9 mouse cellular contexts compared by ENCODE assay signal in the genomic region with DNA sequence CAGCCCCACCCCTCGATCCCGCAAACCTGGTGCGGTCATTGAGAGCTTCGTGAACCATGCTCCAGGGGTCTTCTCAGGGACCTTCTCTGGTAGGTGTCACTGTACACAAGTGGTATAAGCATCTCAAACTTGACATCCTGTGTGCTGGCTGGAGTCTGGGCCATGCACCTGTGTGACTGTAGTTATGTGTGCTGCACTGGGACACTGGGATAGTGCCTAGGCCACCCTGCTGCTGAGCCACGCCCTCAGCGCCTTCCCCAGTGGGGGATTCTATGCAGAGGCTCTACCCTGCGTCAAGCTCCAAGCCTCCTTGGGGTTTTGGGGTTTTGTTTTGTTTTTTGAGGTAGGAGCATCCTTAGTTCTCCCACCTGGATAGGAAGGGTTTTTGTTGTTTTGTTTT. TPM values are rescaled to one million over a fixed set of nuclear protein-coding genes. Genes with fewer than 3 reads are reported as not detected.
A peak's percentile ranks its signal among the peaks of the same experiment; 100 is the strongest.
DNase-seq lines count a peak whose midpoint lies in the region; ATAC-seq lines count a peak whose summit lies in the region.
"Had no signal": no experiment of that assay in that cellular context is flagged by ENCODE, and none has a peak within 500 bp of the region (broad histone marks: within the 10 kb centered on the region; RNA-seq: fewer than 3 reads in every experiment).

No protein-coding gene starts in this region.

- H3K4me1 ChIP-seq in heart, embryonic 13.5 days, result peaks cover 79% of the 10 kb centered on the region
- peaks cover 88% of the 10 kb centered on the region for H3K4me1 ChIP-seq in hindbrain, embryonic 10.5 days (replicated peaks)
- H3K4me1 ChIP-seq in midbrain, embryonic 10.5 days, result peaks cover 82% of the 10 kb centered on the region

- 83% methylated on average over 7 of the region's 7 CpGs for WGBS in heart, embryonic 13.5 days
- WGBS in hindbrain, embryonic 10.5 days, result 84% methylated on average over 7 of the region's 7 CpGs
- 93% methylated on average over 7 of the region's 7 CpGs for WGBS in midbrain, embryonic 10.5 days

- DNase-seq in heart, postnatal 14 days, result no peak
- DNase-seq in 3134 (ENCODE audit: extremely low read depth, insufficient read length, low spot score), result peak; percentile 12
- no peak for DNase-seq in hindbrain, embryonic 10.5 days (ENCODE audit: low spot score)
- no peak for DNase-seq in midbrain, embryonic 10.5 days (ENCODE audit: low spot score)
- DNase-seq in left cerebral cortex, postnatal 10 days (ENCODE audit: extremely low spot score in 1 of 2, low spot score in 2 of 2), result no peak
- DNase-seq in ovary, postnatal 36 days (ENCODE audit: low spot score), result no peak
- DNase-seq in T-cell, adult 2 months (ENCODE audit: low spot score), result no peak
- DNase-seq: lung, postnatal 4 days had no signal

- peak overlapping the region; percentile 28; the same call in 1 of the 2 replicates for H3K9ac ChIP-seq in heart, embryonic 13.5 days

- no peaks in the 10 kb centered on the region for H3K27me3 ChIP-seq in heart, embryonic 13.5 days (replicated peaks)
- no peaks in the 10 kb centered on the region for H3K27me3 ChIP-seq in hindbrain, embryonic 10.5 days (ENCODE audit: insufficient read depth, poor library complexity, severe bottlenecking)
- H3K27me3 ChIP-seq in midbrain, embryonic 10.5 days (ENCODE audit: low read depth, poor library complexity, severe bottlenecking), result no peaks in the 10 kb centered on the region

- H3K9me3 ChIP-seq in heart, embryonic 13.5 days, result no peaks in the 10 kb centered on the region
- H3K9me3 ChIP-seq in hindbrain, embryonic 10.5 days, result no peaks in the 10 kb centered on the region
- H3K9me3 ChIP-seq in midbrain, embryonic 10.5 days (replicated peaks), result no peaks in the 10 kb centered on the region

- ATAC-seq in heart, embryonic 13.5 days (ENCODE audit: extremely low read depth, insufficient number of reproducible peaks, low FRiP score, low TSS enrichment), result no peak

- intact Hi-C loops in heart, postnatal 14 days (cut with DNase I), result no loop called here
- intact Hi-C loops in left cerebral cortex, postnatal 10 days (cut with DNase I), result no loop called here

- H3K4me2 ChIP-seq in heart, embryonic 13.5 days, result no peak overlapping the region

- H3K27ac ChIP-seq in heart, embryonic 13.5 days (replicated peaks), result 0 out of 2 replicates have a peak overlapping the region, but pooled peaks have one; percentile 98
- 0 out of 2 replicates have a peak overlapping the region, but pooled peaks have one; percentile 100 for H3K27ac ChIP-seq in hindbrain, embryonic 10.5 days
- peak overlapping the region; percentile 100; the same call in 1 of the 2 replicates for H3K27ac ChIP-seq in midbrain, embryonic 10.5 days (replicated peaks)

- peaks cover 80% of the 10 kb centered on the region for H3K36me3 ChIP-seq in heart, embryonic 13.5 days
- peaks cover 90% of the 10 kb centered on the region for H3K36me3 ChIP-seq in hindbrain, embryonic 10.5 days
- peaks cover 81% of the 10 kb centered on the region for H3K36me3 ChIP-seq in midbrain, embryonic 10.5 days

- peak overlapping the region; percentile 1; the same call in 1 of the 2 replicates for H3K4me3 ChIP-seq in heart, embryonic 13.5 days
- H3K4me3 ChIP-seq in hindbrain, embryonic 10.5 days, result peak overlapping the region; percentile 99
- H3K4me3 ChIP-seq in midbrain, embryonic 10.5 days, result peak overlapping the region; percentile 99

RNA-seq across cellular contexts. Expression of a gene that starts 6.3 kb away (rescaled TPM):
- polyA plus RNA-seq in heart, embryonic 13.5 days (2015; fragmentation: Nextera tagmentation; extraction: Ambion mirVana), result 15.6 and 15.7 TPM in 2 replicates
- 100 to 1,000 TPM; 158 to 178 TPM for total RNA-seq in heart, postnatal 14 days (2021)
- 22.3 and 24.6 TPM in 2 replicates for polyA plus RNA-seq in hindbrain, embryonic 10.5 days (2016; fragmentation: Nextera tagmentation; extraction: Ambion mirVana)
- polyA plus RNA-seq in midbrain, embryonic 10.5 days (2016; fragmentation: Nextera tagmentation; extraction: Ambion mirVana), result 17.8 and 19.7 TPM in 2 replicates
- total RNA-seq in left cerebral cortex, postnatal 10 days (2021), result 100 to 1,000 TPM in 1 of 2 experiments, 10 to 100 TPM in 1; 92.6 to 103 TPM

RNA-seq across cellular contexts. Expression of a gene that starts 11.4 kb away (rescaled TPM):
- 87.9 and 96.4 TPM in 2 replicates for polyA plus RNA-seq in heart, embryonic 13.5 days (2015; fragmentation: Nextera tagmentation; extraction: Ambion mirVana)
- total RNA-seq in heart, postnatal 14 days (2021), result 10 to 100 TPM; 40.4 to 64.3 TPM
- polyA plus RNA-seq in hindbrain, embryonic 10.5 days (2016; fragmentation: Nextera tagmentation; extraction: Ambion mirVana), result 95.3 and 153 TPM in 2 replicates
- 91.8 and 135 TPM in 2 replicates for polyA plus RNA-seq in midbrain, embryonic 10.5 days (2016; fragmentation: Nextera tagmentation; extraction: Ambion mirVana)
- 100 to 1,000 TPM; 138 to 151 TPM for total RNA-seq in left cerebral cortex, postnatal 10 days (2021)

RNA-seq across cellular contexts. Expression of a gene that starts 13.7 kb away (rescaled TPM):
- polyA plus RNA-seq in heart, embryonic 13.5 days (2015; fragmentation: Nextera tagmentation; extraction: Ambion mirVana), result 1.6 and 2.5 TPM in 2 replicates
- total RNA-seq in heart, postnatal 14 days (2021), result 1 to 10 TPM; 3.0 to 3.3 TPM
- polyA plus RNA-seq in hindbrain, embryonic 10.5 days (2016; fragmentation: Nextera tagmentation; extraction: Ambion mirVana), result 7.1 and 15.0 TPM in 2 replicates
- 7.8 and 9.3 TPM in 2 replicates for polyA plus RNA-seq in midbrain, embryonic 10.5 days (2016; fragmentation: Nextera tagmentation; extraction: Ambion mirVana)
- total RNA-seq in left cerebral cortex, postnatal 10 days (2021), result 100 to 1,000 TPM; 394 to 415 TPM

RNA-seq across cellular contexts. Expression of a gene that starts 16.0 kb away (rescaled TPM):
- polyA plus RNA-seq in heart, embryonic 13.5 days (2015; fragmentation: Nextera tagmentation; extraction: Ambion mirVana), result 808 and 893 TPM in 2 replicates
- 1,000 to 10,000 TPM; 1,168 to 1,183 TPM for total RNA-seq in heart, postnatal 14 days (2021)
- 484 and 504 TPM in 2 replicates for polyA plus RNA-seq in hindbrain, embryonic 10.5 days (2016; fragmentation: Nextera tagmentation; extraction: Ambion mirVana)
- polyA plus RNA-seq in midbrain, embryonic 10.5 days (2016; fragmentation: Nextera tagmentation; extraction: Ambion mirVana), result 463 and 481 TPM in 2 replicates
- 100 to 1,000 TPM; 342 to 379 TPM for total RNA-seq in left cerebral cortex, postnatal 10 days (2021)

RNA-seq across cellular contexts. Expression of a gene that starts 18.4 kb away (rescaled TPM):
- polyA plus RNA-seq in heart, embryonic 13.5 days (2015; fragmentation: Nextera tagmentation; extraction: Ambion mirVana), result 10.4 and 13.1 TPM in 2 replicates
- 1 to 10 TPM; 3.8 to 4.7 TPM for total RNA-seq in heart, postnatal 14 days (2021)
- polyA plus RNA-seq in hindbrain, embryonic 10.5 days (2016; fragmentation: Nextera tagmentation; extraction: Ambion mirVana), result 12.9 and 14.4 TPM in 2 replicates
- 10.6 and 11.2 TPM in 2 replicates for polyA plus RNA-seq in midbrain, embryonic 10.5 days (2016; fragmentation: Nextera tagmentation; extraction: Ambion mirVana)
- total RNA-seq in left cerebral cortex, postnatal 10 days (2021), result 1 to 10 TPM; 4.5 TPM

Comparison
In these comparisons a context has a peak if more than half of its experiments do, and no peak if none do; other contexts are left out.
1. H3K4me3 ChIP-seq: peak in every context shown above with its lines; median percentile 99 in hindbrain, embryonic 10.5 days; 99 in midbrain, embryonic 10.5 days; 1 in heart, embryonic 13.5 days.